Mouse (Mus musculus) E14TG2a.4 (cell line): ENCODE results near the gene Gpsm1.

Experiments
- H3K27me3 ChIP-seq: 2 replicates; pipeline ENCODE4 v1.6.1; 2014; ENCODE audit warnings: low read length, control low read depth; ENCODE audit not compliant: insufficient read depth
- H3K36me3 ChIP-seq: 2 replicates; pipeline ENCODE4 v1.6.1; 2014; ENCODE audit warnings: low read length, control low read depth; ENCODE audit not compliant: insufficient read depth
- H3K4me1 ChIP-seq: replicated peaks from 2 replicates; pipeline ENCODE4 v1.6.1; 2014; ENCODE audit warnings: low read depth, low read length, control low read depth
- H3K4me3 ChIP-seq: replicated peaks from 2 replicates; pipeline ENCODE4 v1.5.1; 2014; ENCODE audit warnings: mild to moderate bottlenecking, low read length
- H3K9me3 ChIP-seq: 2 replicates; pipeline ENCODE4 v1.6.1; 2014; ENCODE audit warnings: low read length, control low read depth
- CTCF ChIP-seq: conservative IDR thresholded peaks from 2 replicates; pipeline ENCODE4 v1.5.1; 2014; ENCODE audit warnings: low read length
- NANOG ChIP-seq: IDR thresholded peaks from 2 replicates; pipeline ENCODE4 v1.6.1; 2014; ENCODE audit warnings: borderline replicate concordance, low read length, mixed read lengths
- POU5F1 ChIP-seq: IDR thresholded peaks from 2 replicates; pipeline ENCODE4 v1.6.1; 2014; ENCODE audit warnings: low read length, borderline replicate concordance

The Gpsm1 gene

GRCm38 (mm10) chr2:26314281-26315071 is 839 bp upstream of the Gpsm1 start:
- H3K4me3 ChIP-seq = peak overlapping the region; percentile 86; the same call in 1 of the 2 replicates
- no peak for TF ChIP-seq POU5F1
- no peak for TF ChIP-seq NANOG
- no peak for TF ChIP-seq CTCF
- peaks cover 33% of the 10 kb centered on the region for H3K27me3 ChIP-seq
- H3K9me3 ChIP-seq = no peaks in the 10 kb centered on the region
- peaks cover 33% of the 10 kb centered on the region for H3K4me1 ChIP-seq
- H3K36me3 ChIP-seq = no peaks in the 10 kb centered on the region

- H3K36me3 ChIP-seq = no peaks in the 10 kb centered on the region
- H3K27me3 ChIP-seq = peaks cover 33% of the 10 kb centered on the region
- peaks cover 31% of the 10 kb centered on the region for H3K4me1 ChIP-seq
- no peaks in the 10 kb centered on the region for H3K9me3 ChIP-seq
- peak overlapping the region; percentile 86 for H3K4me3 ChIP-seq
- TF ChIP-seq POU5F1 = no peak
- no peak for TF ChIP-seq CTCF
- TF ChIP-seq NANOG = no peak
Measured at GRCm38 (mm10) chr2:26315925-26316311, 603 bp downstream of the Gpsm1 start.

- TF ChIP-seq NANOG (no peak), POU5F1 (no peak)
- Histone ChIP-seq H3K27me3 (peaks cover 33% of the 10 kb centered on the region), H3K9me3 (no peaks in the 10 kb centered on the region), H3K4me1 (peaks cover 31% of the 10 kb centered on the region), H3K36me3 (no peaks in the 10 kb centered on the region), H3K4me3 (peak overlapping the region; percentile 86; the same call in 1 of the 2 replicates)
Measured at GRCm38 (mm10) chr2:26316576-26317246, 1.4 kb downstream of the Gpsm1 start.

- Histone ChIP-seq H3K4me1 (peaks cover 31% of the 10 kb centered on the region), H3K27me3 (peaks cover 33% of the 10 kb centered on the region), H3K9me3 (no peaks in the 10 kb centered on the region), H3K4me3 (no peak overlapping the region), H3K36me3 (no peaks in the 10 kb centered on the region)
- no peak for TF ChIP-seq POU5F1
- no peak for TF ChIP-seq CTCF
- no peak for TF ChIP-seq NANOG
Measured at GRCm38 (mm10) chr2:26317371-26317770, 2.1 kb downstream of the Gpsm1 start.

GRCm38 (mm10) chr2:26317991-26318672 is 2.8 kb downstream of the Gpsm1 start:
- peaks cover 31% of the 10 kb centered on the region for H3K4me1 ChIP-seq
- no peaks in the 10 kb centered on the region for H3K36me3 ChIP-seq
- peaks cover 33% of the 10 kb centered on the region for H3K27me3 ChIP-seq
- TF ChIP-seq NANOG (no peak), CTCF (no peak), POU5F1 (no peak)
- H3K9me3 ChIP-seq = no peaks in the 10 kb centered on the region
- H3K4me3 ChIP-seq = no peak overlapping the region

GRCm38 (mm10) chr2:26319109-26319508 is 3.8 kb downstream of the Gpsm1 start:
- Histone ChIP-seq H3K4me1 (peaks cover 32% of the 10 kb centered on the region), H3K27me3 (peaks cover 33% of the 10 kb centered on the region), H3K36me3 (no peaks in the 10 kb centered on the region), H3K4me3 (no peak overlapping the region), H3K9me3 (no peaks in the 10 kb centered on the region)
- no peak for TF ChIP-seq NANOG
- no peak for TF ChIP-seq POU5F1
- no peak for TF ChIP-seq CTCF

GRCm38 (mm10) chr2:26319519-26320244 is 4.4 kb downstream of the Gpsm1 start:
- H3K4me3 ChIP-seq = no peak overlapping the region
- no peak for TF ChIP-seq NANOG
- TF ChIP-seq CTCF = no peak

More at GRCm38 (mm10) chr2:26319519-26320244, 4.4 kb downstream of the Gpsm1 start:
- H3K4me1 ChIP-seq = peaks cover 32% of the 10 kb centered on the region
- no peaks in the 10 kb centered on the region for H3K9me3 ChIP-seq
- H3K27me3 ChIP-seq = peaks cover 33% of the 10 kb centered on the region
- no peaks in the 10 kb centered on the region for H3K36me3 ChIP-seq
